Mouse (Mus musculus): ENCODE results near the gene Ppp1r14c.

DNA sequence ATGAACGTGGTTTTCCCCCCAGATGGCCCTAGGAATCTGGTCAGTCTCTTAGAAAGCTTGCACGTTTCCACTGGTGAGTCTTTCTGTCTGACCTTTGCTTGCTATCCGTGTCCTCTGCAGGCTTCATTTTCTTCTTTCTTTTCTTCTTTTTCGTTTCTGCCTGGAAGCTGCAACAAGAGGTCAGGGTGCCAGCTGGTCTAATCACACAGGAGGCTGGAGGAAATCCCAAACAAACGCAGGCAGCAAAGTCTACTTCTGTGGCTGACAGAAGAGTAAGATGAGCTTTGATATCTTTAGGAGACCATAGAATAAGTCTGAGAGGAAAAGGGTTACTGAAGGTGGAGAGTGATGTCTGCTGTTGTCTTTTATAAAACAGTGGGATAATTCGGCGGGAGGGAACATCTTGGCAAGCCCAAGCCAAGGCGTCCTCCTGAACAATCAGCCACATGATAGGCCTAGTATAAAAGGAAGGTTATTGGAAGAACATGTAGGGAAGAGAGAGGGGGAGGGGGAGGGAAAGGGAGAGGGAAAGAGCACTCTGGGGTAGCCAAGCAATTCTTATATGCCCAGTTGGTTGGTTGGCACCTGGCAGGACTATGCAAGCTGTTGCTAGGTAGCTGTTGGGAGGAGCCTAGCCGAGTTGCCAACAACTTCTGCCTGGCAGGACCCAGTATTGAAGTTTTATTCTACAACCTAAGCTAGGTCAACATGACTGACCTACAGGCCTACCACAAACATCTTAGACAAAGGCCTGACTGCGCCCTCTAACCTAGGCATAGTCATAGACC is 30.3 kb downstream of the Ppp1r14c start:
- no peak for TF ChIP-seq MYOG (IDR thresholded peaks at IDR 0.05; ENCODE audit: control insufficient read depth in 1 of 3, insufficient read depth in 1 of 3, insufficient read length in 2 of 3, low read depth in 2 of 3)
- TF ChIP-seq MYOD1 (IDR thresholded peaks at IDR 0.05; ENCODE audit: control insufficient read depth in 1 of 3, insufficient read length in 2 of 3, low read depth in 2 of 3): no peak
- TF ChIP-seq REST (IDR thresholded peaks at IDR 0.05; ENCODE audit: insufficient read depth, insufficient read length): no peak
- TF ChIP-seq CEBPB (IDR thresholded peaks at IDR 0.05; ENCODE audit: insufficient read depth, poor library complexity, severe bottlenecking): no peak
- no peak for TF ChIP-seq POLR2A (IDR thresholded peaks at IDR 0.05; ENCODE audit: insufficient read length, low read depth)
- no peak for TF ChIP-seq TCF12 (IDR thresholded peaks at IDR 0.05; ENCODE audit: insufficient read depth, poor library complexity, severe bottlenecking)
- no peak for TF ChIP-seq E2F4 (IDR thresholded peaks at IDR 0.05; ENCODE audit: insufficient read depth)
- no peak for TF ChIP-seq MAX (IDR thresholded peaks at IDR 0.05; ENCODE audit: low read depth)
- TF ChIP-seq USF1 (IDR thresholded peaks at IDR 0.05; ENCODE audit: low read depth): no peak
- no peak for TF ChIP-seq POLR2AphosphoS2 (IDR thresholded peaks at IDR 0.05; ENCODE audit: insufficient read length, low read depth)
- TF ChIP-seq SRF (IDR thresholded peaks at IDR 0.05; ENCODE audit: control insufficient read depth, insufficient read length, low read depth): no peak

Measured in myocyte (in vitro differentiated cells).